Mouse (Mus musculus) hindbrain, embryonic 14.5 days (tissue): Measurements from ENCODE around the gene Igfn1. TPM values are rescaled to one million over a fixed set of nuclear protein-coding genes. Genes with fewer than 3 reads are reported as not detected.

Experiments
- ATAC-seq: fragments of 200-750 bp; cut with Nextera tagmentation; 2 replicates; pipeline ENCODE4 v1.8.0; 2017; ENCODE audit warnings: moderate number of reproducible peaks, mild to moderate bottlenecking, moderate TSS enrichment, moderate library complexity; ENCODE audit not compliant: low FRiP score
- DNase-seq: peaks from one replicate; pipeline ENCODE4 v3.0.0-alpha.2; 2015; ENCODE audit warnings: low spot score
- H3K27ac ChIP-seq: fragments of 300-500 bp; sonication (generic); 2 replicates; pipeline ENCODE4 v1.5.1; 2014; ENCODE audit warnings: mild to moderate bottlenecking, moderate library complexity
- H3K27me3 ChIP-seq: fragments of 300-500 bp; sonication (generic); 2 replicates; pipeline ENCODE4 v1.6.1; 2014; ENCODE audit warnings: mild to moderate bottlenecking, low read length, mixed read lengths; ENCODE audit not compliant: control insufficient read depth, insufficient read depth
- H3K36me3 ChIP-seq: fragments of 300-500 bp; sonication (generic); replicated peaks from 2 replicates; pipeline ENCODE4 v1.6.1; 2014; ENCODE audit not compliant: control insufficient read depth, insufficient read depth
- H3K4me1 ChIP-seq: fragments of 300-500 bp; sonication (generic); replicated peaks from 2 replicates; pipeline ENCODE4 v1.6.1; 2014; ENCODE audit warnings: antibody characterized with exemption, low read length, mixed read lengths; ENCODE audit not compliant: control insufficient read depth, insufficient read depth
- H3K4me2 ChIP-seq: fragments of 300-500 bp; sonication (generic); replicated peaks from 2 replicates; pipeline ENCODE4 v1.6.1; 2014; ENCODE audit warnings: mild to moderate bottlenecking, moderate library complexity
- H3K4me3 ChIP-seq: fragments of 300-500 bp; sonication (generic); replicated peaks from 2 replicates; pipeline ENCODE4 v1.5.1; 2014; ENCODE audit warnings: mild to moderate bottlenecking, low read length
- H3K9ac ChIP-seq: fragments of 300-500 bp; sonication (generic); 2 replicates; pipeline ENCODE4 v1.6.1; 2014
- H3K9me3 ChIP-seq: fragments of 300-500 bp; sonication (generic); 2 replicates; pipeline ENCODE4 v1.6.1; 2016; ENCODE audit warnings: low read length; ENCODE audit not compliant: control insufficient read depth
- WGBS: fragments of 180-500 bp; shearing (Covaris S2); extraction: QIAGEN DNeasy Blood & Tissue Kit; methylation state at CpG from one replicate; pipeline ENCODE4 v1.1.7; 2014; 5-methylcytosine and 5-hydroxymethylcytosine counted together
- polyA plus RNA-seq: library from polyadenylated mRNA; unstranded; fragments of >200 nt; fragmentation: Nextera tagmentation; extraction: Ambion mirVana; gene quantifications from 2 replicates; pipeline ENCODE4 v1.2.1, GENCODE M21; 2014

Gene Igfn1
- polyA plus RNA-seq, 1 experiment from 2014 or later, result not detected

- H3K27ac ChIP-seq, result no peak overlapping the region
- H3K9ac ChIP-seq, result no peak overlapping the region
- H3K4me2 ChIP-seq, result no peak overlapping the region
- H3K27me3 ChIP-seq, result no peaks in the 10 kb centered on the region
- no peaks in the 10 kb centered on the region for H3K9me3 ChIP-seq
- H3K4me3 ChIP-seq, result no peak overlapping the region
- H3K36me3 ChIP-seq, result no peaks in the 10 kb centered on the region
- 16% methylated on average over 7 of the region's 7 CpGs for WGBS
- no peaks in the 10 kb centered on the region for H3K4me1 ChIP-seq
- ATAC-seq, result no peak
- peak; percentile 67 for DNase-seq
Observed at GRCm38 (mm10) chr1:135945711-135946110, 60.4 kb downstream of the Igfn1 start.

GRCm38 (mm10) chr1:135944526-135945259 is 61.4 kb downstream of the Igfn1 start:
- H3K4me3 ChIP-seq, result no peak overlapping the region
- WGBS, result 44% methylated on average over 12 of the region's 12 CpGs
- no peaks in the 10 kb centered on the region for H3K4me1 ChIP-seq
- no peak overlapping the region for H3K9ac ChIP-seq
- peak; percentile 60; the same call in 1 of the 2 replicates for ATAC-seq
- no peaks in the 10 kb centered on the region for H3K36me3 ChIP-seq
- H3K4me2 ChIP-seq, result peak overlapping the region; percentile 28
- H3K27ac ChIP-seq, result no peak overlapping the region
- no peaks in the 10 kb centered on the region for H3K27me3 ChIP-seq
- H3K9me3 ChIP-seq, result no peaks in the 10 kb centered on the region
- DNase-seq, result peak; percentile 87

- DNase-seq, result no peak
- WGBS, result 94% methylated on average over 2 of the region's 2 CpGs
Observed at GRCm38 (mm10) chr1:135943713-135944112, 62.4 kb downstream of the Igfn1 start.

GRCm38 (mm10) chr1:135942116-135942515 is 64.0 kb downstream of the Igfn1 start:
- H3K27me3 ChIP-seq, result no peaks in the 10 kb centered on the region
- no peaks in the 10 kb centered on the region for H3K4me1 ChIP-seq
- WGBS, result 44% methylated on average over 7 of the region's 7 CpGs
- no peak overlapping the region for H3K4me2 ChIP-seq
- H3K9ac ChIP-seq, result no peak overlapping the region
- ATAC-seq (no peak), DNase-seq (no peak)
- no peaks in the 10 kb centered on the region for H3K36me3 ChIP-seq
- H3K27ac ChIP-seq, result no peak overlapping the region
- no peaks in the 10 kb centered on the region for H3K9me3 ChIP-seq
- H3K4me3 ChIP-seq, result no peak overlapping the region

More at GRCm38 (mm10) chr1:135943713-135944112, 62.4 kb downstream of the Igfn1 start:
- Histone ChIP-seq H3K27ac (no peak overlapping the region), H3K36me3 (no peaks in the 10 kb centered on the region), H3K9ac (no peak overlapping the region), H3K4me3 (no peak overlapping the region), H3K27me3 (no peaks in the 10 kb centered on the region), H3K4me1 (no peaks in the 10 kb centered on the region), H3K9me3 (no peaks in the 10 kb centered on the region), H3K4me2 (no peak overlapping the region)
- no peak for ATAC-seq

- Histone ChIP-seq H3K27ac (no peak overlapping the region), H3K4me1 (no peaks in the 10 kb centered on the region), H3K9me3 (no peaks in the 10 kb centered on the region), H3K27me3 (no peaks in the 10 kb centered on the region), H3K4me2 (no peak overlapping the region), H3K4me3 (no peak overlapping the region), H3K36me3 (no peaks in the 10 kb centered on the region), H3K9ac (no peak overlapping the region)
- DNase-seq (no peak), ATAC-seq (no peak)
- WGBS, result 80% methylated on average over 6 of the region's 6 CpGs
Observed at GRCm38 (mm10) chr1:135941259-135942006, 64.7 kb downstream of the Igfn1 start.

GRCm38 (mm10) chr1:135936091-135936490 is 70.1 kb downstream of the Igfn1 start:
- DNase-seq, result no peak
- WGBS, result 81% methylated on average over 1 of the region's 1 CpGs
- H3K27ac ChIP-seq, result no peak overlapping the region

GRCm38 (mm10) chr1:135933704-135934293 is 72.3 kb downstream of the Igfn1 start:
- DNase-seq, result no peak
- H3K4me1 ChIP-seq, result no peaks in the 10 kb centered on the region
- 79% methylated on average over 18 of the region's 18 CpGs for WGBS
- no peaks in the 10 kb centered on the region for H3K36me3 ChIP-seq
- no peak for ATAC-seq
- no peak overlapping the region for H3K4me3 ChIP-seq
- no peaks in the 10 kb centered on the region for H3K27me3 ChIP-seq
- H3K9me3 ChIP-seq, result no peaks in the 10 kb centered on the region
- no peak overlapping the region for H3K9ac ChIP-seq
- H3K4me2 ChIP-seq, result no peak overlapping the region
- no peak overlapping the region for H3K27ac ChIP-seq

More at GRCm38 (mm10) chr1:135936091-135936490, 70.1 kb downstream of the Igfn1 start:
- Histone ChIP-seq H3K9ac (no peak overlapping the region), H3K4me1 (no peaks in the 10 kb centered on the region), H3K27me3 (no peaks in the 10 kb centered on the region), H3K4me3 (no peak overlapping the region), H3K9me3 (no peaks in the 10 kb centered on the region), H3K36me3 (no peaks in the 10 kb centered on the region), H3K4me2 (no peak overlapping the region)
- no peak for ATAC-seq

- no peak for DNase-seq
- 53% methylated on average over 3 of the region's 3 CpGs for WGBS
Observed at GRCm38 (mm10) chr1:135929876-135930275, 76.3 kb downstream of the Igfn1 start.

GRCm38 (mm10) chr1:135925848-135926247 is 80.3 kb downstream of the Igfn1 start:
- ATAC-seq, result no peak
- no peak for DNase-seq
- no peak overlapping the region for H3K4me3 ChIP-seq
- no peak overlapping the region for H3K4me2 ChIP-seq
- H3K27ac ChIP-seq, result no peak overlapping the region
- H3K4me1 ChIP-seq, result no peaks in the 10 kb centered on the region
- no peak overlapping the region for H3K9ac ChIP-seq
- no peaks in the 10 kb centered on the region for H3K36me3 ChIP-seq
- WGBS, result 77% methylated on average over 5 of the region's 5 CpGs
- peaks cover 14% of the 10 kb centered on the region; the same call in 1 of the 2 replicates for H3K27me3 ChIP-seq
- H3K9me3 ChIP-seq, result no peaks in the 10 kb centered on the region

More at GRCm38 (mm10) chr1:135929876-135930275, 76.3 kb downstream of the Igfn1 start:
- H3K9me3 ChIP-seq, result no peaks in the 10 kb centered on the region
- H3K27ac ChIP-seq, result no peak overlapping the region
- H3K4me1 ChIP-seq, result no peaks in the 10 kb centered on the region
- H3K27me3 ChIP-seq, result no peaks in the 10 kb centered on the region
- no peaks in the 10 kb centered on the region for H3K36me3 ChIP-seq
- ATAC-seq, result no peak
- H3K4me3 ChIP-seq, result no peak overlapping the region
- no peak overlapping the region for H3K4me2 ChIP-seq
- no peak overlapping the region for H3K9ac ChIP-seq
